ENCODE assay signal across 13 mouse cellular contexts in genomic region chr5:24747533-24747932, GRCm38 (mm10). TPM values are rescaled to one million over a fixed set of nuclear protein-coding genes. Genes with fewer than 3 reads are reported as not detected.
DNase-seq lines count a peak whose midpoint lies in the region; ATAC-seq and TF ChIP-seq lines count a peak whose summit lies in the region.
"Had no signal": no experiment of that assay in that cellular context is flagged by ENCODE, and none has a peak within 500 bp of the region (broad histone marks: within the 10 kb centered on the region; RNA-seq: fewer than 3 reads in every experiment).

No protein-coding gene starts in this region.

- WGBS in intestine, embryonic 15.5 days = 18% methylated on average over 6 of the region's 6 CpGs
- WGBS in intestine, postnatal 0 days = 27% methylated on average over 6 of the region's 6 CpGs
- WGBS in limb, embryonic 11.5 days = 12% methylated on average over 6 of the region's 6 CpGs

- no peak overlapping the region for H3K4me3 ChIP-seq in intestine, embryonic 15.5 days (replicated peaks)
- no peak overlapping the region for H3K4me3 ChIP-seq in intestine, postnatal 0 days (ENCODE audit: low read depth, low read length)
- H3K4me3 ChIP-seq in ES-Bruce4 (ENCODE audit: low read depth, low read length) = no peak overlapping the region
- H3K4me3 ChIP-seq in limb, embryonic 11.5 days (ENCODE audit: low read depth, low read length) = no peak overlapping the region
- H3K4me3 ChIP-seq: hindbrain, embryonic 15.5 days; myocyte had no signal

- no peaks in the 10 kb centered on the region for H3K36me3 ChIP-seq in intestine, embryonic 15.5 days
- no peaks in the 10 kb centered on the region for H3K36me3 ChIP-seq in intestine, postnatal 0 days (ENCODE audit: control insufficient read depth, insufficient read depth)
- no peaks in the 10 kb centered on the region for H3K36me3 ChIP-seq in ES-Bruce4 (ENCODE audit: control insufficient read depth, insufficient read depth, low read length, poor library complexity, severe bottlenecking)
- no peaks in the 10 kb centered on the region for H3K36me3 ChIP-seq in limb, embryonic 11.5 days (ENCODE audit: control insufficient read depth, insufficient read depth, low read length)
- H3K36me3 ChIP-seq: G1E; hindbrain, embryonic 15.5 days had no signal

- H3K4me2 ChIP-seq in intestine, embryonic 15.5 days (replicated peaks) = no peak overlapping the region
- H3K4me2 ChIP-seq in intestine, postnatal 0 days (replicated peaks; ENCODE audit: low read depth) = no peak overlapping the region
- no peak overlapping the region for H3K4me2 ChIP-seq in limb, embryonic 11.5 days (ENCODE audit: low read depth, severe bottlenecking)
- H3K4me2 ChIP-seq: hindbrain, embryonic 15.5 days had no signal

- TF ChIP-seq EP300 in ES-Bruce4 (IDR thresholded peaks at IDR 0.05; ENCODE audit: insufficient read depth, low read depth, low read length) = no peak

- H3K4me1 ChIP-seq in intestine, embryonic 15.5 days (replicated peaks) = peaks cover 31% of the 10 kb centered on the region; the same call in 1 of the 2 replicates
- peaks cover 14% of the 10 kb centered on the region for H3K4me1 ChIP-seq in intestine, postnatal 0 days (replicated peaks; ENCODE audit: control insufficient read depth, insufficient read depth, low read length)
- peaks cover 5% of the 10 kb centered on the region for H3K4me1 ChIP-seq in ES-Bruce4 (ENCODE audit: control insufficient read depth, insufficient read depth, low read length)
- peaks cover 23% of the 10 kb centered on the region for H3K4me1 ChIP-seq in limb, embryonic 11.5 days (ENCODE audit: control insufficient read depth, insufficient read depth, low read length)

- no peak for TF ChIP-seq CTCF in intestine, postnatal 0 days (IDR thresholded peaks at IDR 0.05; ENCODE audit: low read depth)
- TF ChIP-seq CTCF in ES-Bruce4 (IDR thresholded peaks at IDR 0.05; ENCODE audit: low read depth, low read length) = no peak

- H3K9me3 ChIP-seq in intestine, embryonic 15.5 days = no peaks in the 10 kb centered on the region
- H3K9me3 ChIP-seq in intestine, postnatal 0 days (ENCODE audit: control insufficient read depth) = no peaks in the 10 kb centered on the region
- no peaks in the 10 kb centered on the region for H3K9me3 ChIP-seq in ES-Bruce4 (replicated peaks; ENCODE audit: control insufficient read depth, insufficient read depth, low read length, poor library complexity, severe bottlenecking)
- no peaks in the 10 kb centered on the region for H3K9me3 ChIP-seq in limb, embryonic 11.5 days (ENCODE audit: control insufficient read depth, low read length)
- H3K9me3 ChIP-seq: G1E; hindbrain, embryonic 15.5 days had no signal

- no peaks in the 10 kb centered on the region for H3K27me3 ChIP-seq in intestine, embryonic 15.5 days (replicated peaks)
- no peaks in the 10 kb centered on the region for H3K27me3 ChIP-seq in intestine, postnatal 0 days (replicated peaks; ENCODE audit: control insufficient read depth, insufficient read depth, low read length)
- no peaks in the 10 kb centered on the region for H3K27me3 ChIP-seq in ES-Bruce4 (ENCODE audit: control insufficient read depth, insufficient read depth, low read length, poor library complexity, severe bottlenecking)
- no peaks in the 10 kb centered on the region for H3K27me3 ChIP-seq in limb, embryonic 11.5 days (ENCODE audit: control insufficient read depth, insufficient read depth, low read length)
- H3K27me3 ChIP-seq: hindbrain, embryonic 15.5 days had no signal

- no peak for TF ChIP-seq POLR2A in ES-Bruce4 (IDR thresholded peaks at IDR 0.05; ENCODE audit: insufficient read depth, low read length)

- peak; percentile 31 for DNase-seq in 3T3-L1 (ENCODE audit: low read depth, low spot score)
- DNase-seq in limb, embryonic 11.5 days (ENCODE audit: low spot score) = peak; percentile 30
- no peak for DNase-seq in left cerebral cortex, postnatal 4 days
- DNase-seq in heart, postnatal 25 days (ENCODE audit: low spot score) = no peak
- DNase-seq: adrenal gland, adult 8-10 months; cerebellum, postnatal 36 days; lung, postnatal 36 days had no signal

- intact Hi-C loops in left cerebral cortex, postnatal 4 days (cut with DNase I) = no loop called here
- intact Hi-C loops in heart, postnatal 25 days (cut with DNase I) = no loop called here

- H3K27ac ChIP-seq in intestine, embryonic 15.5 days = peak overlapping the region; percentile 32; the same call in 1 of the 2 replicates
- H3K27ac ChIP-seq in intestine, postnatal 0 days (ENCODE audit: low read depth, low read length) = no peak overlapping the region
- H3K27ac ChIP-seq in ES-Bruce4 (ENCODE audit: insufficient read depth, low read length) = peak overlapping the region; percentile 1; the same call in 1 of the 2 replicates
- no peak overlapping the region for H3K27ac ChIP-seq in limb, embryonic 11.5 days (replicated peaks; ENCODE audit: low read depth, low read length)
- H3K27ac ChIP-seq: hindbrain, embryonic 15.5 days had no signal

- no peak for ATAC-seq in intestine, embryonic 15.5 days
- ATAC-seq in intestine, postnatal 0 days = no peak
- ATAC-seq in limb, embryonic 11.5 days (ENCODE audit: insufficient number of reproducible peaks, low FRiP score, low TSS enrichment, low read depth) = no peak

- no peak overlapping the region for H3K9ac ChIP-seq in intestine, embryonic 15.5 days
- H3K9ac ChIP-seq in intestine, postnatal 0 days (ENCODE audit: low read depth, low read length) = no peak overlapping the region
- no peak overlapping the region for H3K9ac ChIP-seq in ES-Bruce4 (ENCODE audit: low read depth, poor library complexity, severe bottlenecking)
- no peak overlapping the region for H3K9ac ChIP-seq in limb, embryonic 11.5 days (ENCODE audit: low read length)
- H3K9ac ChIP-seq: hindbrain, embryonic 15.5 days had no signal

RNA-seq across cellular contexts. Expression of gene Crygn, which starts 10.3 kb away (rescaled TPM):
- polyA plus RNA-seq in intestine, embryonic 15.5 days (2015; fragmentation: Nextera tagmentation; extraction: Ambion mirVana) = 1.3 and 1.8 TPM in 2 replicates
- polyA plus RNA-seq in intestine, postnatal 0 days (2015; fragmentation: Nextera tagmentation; extraction: Ambion mirVana) = 7.3 and 8.1 TPM in 2 replicates
- polyA plus RNA-seq in ES-Bruce4 (2011; ENCODE audit: insufficient read depth, insufficient read length, low read depth, missing spikeins) = 8.2 TPM in 1 of 2 replicates, not detected in the other
- 0.77 TPM in 1 of 2 replicates, not detected in the other for polyA plus RNA-seq in limb, embryonic 11.5 days (2014; fragmentation: Nextera tagmentation; extraction: Ambion mirVana)
- 1 to 10 TPM in 1 of 2 experiments, not detected in 1; 3.9 TPM for total RNA-seq in left cerebral cortex, postnatal 4 days (2021)
- not detected for total RNA-seq in heart, postnatal 25 days (2021)
- total RNA-seq: G1E had no signal
- polyA plus RNA-seq: myocyte had no signal

RNA-seq across cellular contexts. Expression of gene Wdr86, which starts 17.0 kb away (rescaled TPM):
- 10.6 and 11.6 TPM in 2 replicates for polyA plus RNA-seq in intestine, embryonic 15.5 days (2015; fragmentation: Nextera tagmentation; extraction: Ambion mirVana)
- polyA plus RNA-seq in intestine, postnatal 0 days (2015; fragmentation: Nextera tagmentation; extraction: Ambion mirVana) = 2.7 and 2.9 TPM in 2 replicates
- polyA plus RNA-seq in ES-Bruce4 (2011; ENCODE audit: insufficient read depth, insufficient read length, low read depth, missing spikeins) = 10.3 and 11.3 TPM in 2 replicates
- polyA plus RNA-seq in limb, embryonic 11.5 days (2014; fragmentation: Nextera tagmentation; extraction: Ambion mirVana) = 39.3 and 40.7 TPM in 2 replicates
- 1 to 10 TPM; 2.6 to 3.3 TPM for total RNA-seq in left cerebral cortex, postnatal 4 days (2021)
- total RNA-seq in heart, postnatal 25 days (2021) = under 1 TPM; 0.44 to 0.59 TPM
- polyA plus RNA-seq: G1E, myocyte had no signal

Comparison
In these comparisons a context has a peak if more than half of its experiments do, and no peak if none do; other contexts are left out.
1. H3K27ac ChIP-seq: peak in intestine, embryonic 15.5 days (single experiment) and ES-Bruce4 (single experiment); none in intestine, postnatal 0 days (single experiment) and limb, embryonic 11.5 days (single experiment).
2. DNase-seq: peak in 3T3-L1 (single experiment) and limb, embryonic 11.5 days (single experiment); none in left cerebral cortex, postnatal 4 days (single experiment) and heart, postnatal 25 days (single experiment).